Mouse (Mus musculus) MEL (cell line): ENCODE results near the gene Upk1b. TPM values are rescaled to one million over a fixed set of nuclear protein-coding genes. Genes with fewer than 3 reads are reported as not detected.

Experiments used
- DNase-seq: peaks from one replicate; pipeline ENCODE4 v3.0.0; 2011; ENCODE audit warnings: low read depth, low spot score
- H3K27ac ChIP-seq: 2 replicates; pipeline ENCODE4 v1.5.1; 2012; ENCODE audit warnings: low read depth, mild to moderate bottlenecking, control low read depth, low read length, moderate library complexity; ENCODE audit not compliant: control insufficient read depth
- H3K27me3 ChIP-seq, 2 experiments: fragments of 150-350 bp in 1 of 2; sonication (generic) in 1 of 2; 2 replicates each; pipeline ENCODE4 v1.6.1; 2012; ENCODE audit warnings: low read length in 2 of 2, mild to moderate bottlenecking in 2 of 2, improper control_type of control experiment in 1 of 2, moderate library complexity in 1 of 2; ENCODE audit not compliant: insufficient read depth in 2 of 2, control insufficient read depth in 1 of 2
- H3K36me3 ChIP-seq, 2 experiments: 2 replicates each; pipeline ENCODE4 v1.6.1; 2012 to 2014; ENCODE audit warnings: low read length in 2 of 2, improper control_type of control experiment in 1 of 2, inconsistent platforms in 1 of 2, mild to moderate bottlenecking in 1 of 2; ENCODE audit not compliant: insufficient read depth in 2 of 2, control insufficient read depth in 1 of 2
- H3K4me1 ChIP-seq, 2 experiments: fragments of 150-350 bp in 1 of 2; sonication (generic) in 1 of 2; 2 replicates each; pipeline ENCODE4 v1.6.1; 2012; ENCODE audit warnings: low read length in 2 of 2, improper control_type of control experiment in 1 of 2, mild to moderate bottlenecking in 1 of 2; ENCODE audit not compliant: insufficient read depth in 2 of 2, control insufficient read depth in 1 of 2
- H3K4me3 ChIP-seq, 2 experiments: fragments of 150-350 bp in 1 of 2; sonication (generic) in 1 of 2; 2 replicates each; pipeline ENCODE4 v1.5.1; 2012; ENCODE audit warnings: low read depth in 2 of 2, low read length in 2 of 2, mild to moderate bottlenecking in 2 of 2, moderate library complexity in 2 of 2, control low read depth in 1 of 2, improper control_type of control experiment in 1 of 2; ENCODE audit not compliant: control insufficient read depth in 1 of 2, insufficient read depth in 1 of 2
- H3K79me2 ChIP-seq: 2 replicates; pipeline ENCODE4 v1.6.1; 2012; ENCODE audit warnings: mild to moderate bottlenecking, low read length, moderate library complexity; ENCODE audit not compliant: control insufficient read depth, poor library complexity, insufficient read depth
- H3K9ac ChIP-seq: 2 replicates; pipeline ENCODE4 v1.6.1; 2012; ENCODE audit warnings: low read depth, mild to moderate bottlenecking, control low read depth, low read length, moderate library complexity; ENCODE audit not compliant: control insufficient read depth, poor library complexity, severe bottlenecking
- H3K9me3 ChIP-seq: fragments of 150-350 bp; sonication (generic); replicated peaks from 2 replicates; pipeline ENCODE4 v1.6.1; 2012; ENCODE audit warnings: mild to moderate bottlenecking, low read length, improper control_type of control experiment, moderate library complexity; ENCODE audit not compliant: insufficient read depth
- CTCF ChIP-seq, 3 experiments: IDR thresholded peaks in 2 of 3; conservative IDR thresholded peaks in 1 of 3; 2 replicates each; pipeline ENCODE4 v1.5.1; 2011 to 2012; ENCODE audit warnings: low read length in 3 of 3, low read depth in 2 of 3, mild to moderate bottlenecking in 2 of 3, improper control_type of control experiment in 1 of 3, inconsistent platforms in 1 of 3, mixed read lengths in 1 of 3, moderate library complexity in 1 of 3; ENCODE audit not compliant: control insufficient read depth in 1 of 3, insufficient read depth in 1 of 3, poor library complexity in 1 of 3, severe bottlenecking in 1 of 3
- GATA1 ChIP-seq: IDR thresholded peaks from 2 replicates; pipeline ENCODE4 v1.6.1; 2011; ENCODE audit warnings: low read depth, low read length, improper control_type of control experiment
- HCFC1 ChIP-seq: IDR thresholded peaks from 2 replicates; pipeline ENCODE4 v1.6.1; 2012; ENCODE audit warnings: low read depth, mild to moderate bottlenecking, inconsistent platforms, low read length, improper control_type of control experiment, moderate library complexity
- JUND ChIP-seq: IDR thresholded peaks from 2 replicates; pipeline ENCODE4 v1.6.1; 2011; ENCODE audit warnings: low read depth, mild to moderate bottlenecking, improper control_type of control experiment, low read length
- MAX ChIP-seq: IDR thresholded peaks from 2 replicates; pipeline ENCODE4 v1.6.1; 2011; ENCODE audit warnings: low read length, improper control_type of control experiment
- MAZ ChIP-seq: IDR thresholded peaks from 2 replicates; pipeline ENCODE4 v1.6.1; 2012; ENCODE audit warnings: low read depth, mild to moderate bottlenecking, inconsistent platforms, low read length, improper control_type of control experiment
- MXI1 ChIP-seq: IDR thresholded peaks from 2 replicates; pipeline ENCODE4 v1.6.1; 2011; ENCODE audit warnings: mild to moderate bottlenecking, low read depth, low read length, improper control_type of control experiment
- MYC ChIP-seq: IDR thresholded peaks from 2 replicates; pipeline ENCODE4 v1.6.1; 2011; ENCODE audit warnings: low read depth, mild to moderate bottlenecking, low read length, improper control_type of control experiment, moderate library complexity
- NELFE ChIP-seq: IDR thresholded peaks from 2 replicates; pipeline ENCODE4 v1.6.1; 2011; ENCODE audit warnings: low read depth, low read length, improper control_type of control experiment
- NRF1 ChIP-seq: IDR thresholded peaks from 2 replicates; pipeline ENCODE4 v1.6.1; 2014; ENCODE audit warnings: low read depth, mild to moderate bottlenecking, inconsistent platforms, low read length, improper control_type of control experiment, moderate library complexity; ENCODE audit not compliant: poor library complexity, insufficient read depth, severe bottlenecking
- POLR2A ChIP-seq, 2 experiments: IDR thresholded peaks; 2 replicates each; pipeline ENCODE4 v1.6.1; 2011 to 2012; ENCODE audit warnings: low read length in 2 of 2, mild to moderate bottlenecking in 2 of 2, control low read depth in 1 of 2, improper control_type of control experiment in 1 of 2, low read depth in 1 of 2, moderate library complexity in 1 of 2; ENCODE audit not compliant: control insufficient read depth in 1 of 2, insufficient read depth in 1 of 2, poor library complexity in 1 of 2
- POLR2AphosphoS5 ChIP-seq: IDR thresholded peaks from 2 replicates; pipeline ENCODE4 v1.6.1; 2012; ENCODE audit warnings: low read depth, borderline replicate concordance, mild to moderate bottlenecking, inconsistent platforms, low read length, moderate library complexity, mixed read lengths
- RCOR1 ChIP-seq: IDR thresholded peaks from 2 replicates; pipeline ENCODE4 v1.6.1; 2012; ENCODE audit warnings: low read depth, mild to moderate bottlenecking, inconsistent platforms, low read length, improper control_type of control experiment
- TCF12 ChIP-seq: IDR thresholded peaks from 2 replicates; pipeline ENCODE4 v1.6.1; 2014; ENCODE audit warnings: low read depth, mild to moderate bottlenecking, inconsistent platforms, low read length, improper control_type of control experiment, moderate library complexity
- UBTF ChIP-seq: IDR thresholded peaks from 2 replicates; pipeline ENCODE4 v1.6.1; 2012; ENCODE audit warnings: low read depth, mild to moderate bottlenecking, inconsistent platforms, low read length, improper control_type of control experiment, moderate library complexity, borderline replicate concordance; ENCODE audit not compliant: insufficient read depth
- USF1 ChIP-seq: IDR thresholded peaks from 2 replicates; pipeline ENCODE4 v1.6.1; 2014; ENCODE audit warnings: low read depth, mild to moderate bottlenecking, inconsistent platforms, low read length, improper control_type of control experiment, moderate library complexity
- polyA plus RNA-seq, 2 experiments: library from polyadenylated mRNA; stranded (reverse) in 1 of 2; unstranded in 1 of 2; fragments of >175 nt in 1 of 2; fragments of >200 nt in 1 of 2; gene quantifications; 2 replicates each; pipeline versions ENCODE4 v1.2.1 to v1.2.4; 2012; ENCODE audit warnings: low replicate concordance in 2 of 2, low read depth in 1 of 2; ENCODE audit not compliant: insufficient read length in 2 of 2, insufficient read depth in 1 of 2, missing spikeins in 1 of 2
- total RNA-seq: library from RNA; depleted of rRNA; stranded (reverse); fragments of 300-350 nt; gene quantifications from 2 replicates; pipeline ENCODE4 v1.2.3, GENCODE M21; 2012

Upk1b gene
- total and polyA plus RNA-seq, 3 experiments = not detected

DNA sequence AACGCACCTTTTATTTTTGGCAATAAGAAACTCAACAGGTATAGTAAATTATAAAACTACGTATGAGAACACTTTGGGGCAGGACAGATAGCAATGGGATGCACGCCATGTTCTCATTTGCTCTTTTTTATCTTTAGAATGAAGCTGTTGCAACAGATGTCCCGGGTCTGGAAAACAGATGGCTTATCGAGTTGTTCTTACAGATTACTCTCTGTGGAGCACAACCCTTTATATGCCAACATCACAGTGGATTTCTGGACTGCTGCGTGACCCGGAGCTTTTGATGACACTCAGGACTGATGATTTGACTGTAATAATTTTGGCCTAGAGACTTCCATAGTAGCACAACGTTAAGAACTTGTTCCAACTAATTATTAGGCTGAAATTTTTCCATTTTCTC, 32.4 kb downstream of the Upk1b start:
- Histone ChIP-seq H3K9me3 (no peaks in the 10 kb centered on the region), H3K27me3 (no peaks in the 10 kb centered on the region; a peak in 2 of 4 replicates), H3K4me1 (no peaks in the 10 kb centered on the region), H3K9ac (no peak overlapping the region), H3K79me2 (no peaks in the 10 kb centered on the region)
- no peak for TF ChIP-seq POLR2AphosphoS5
- TF ChIP-seq CTCF (IDR thresholded peaks at IDR 0.05 in 2 of 3, conservative IDR thresholded peaks at IDR 0.05 in 1 of 3; ENCODE audit: control insufficient read depth in 1 of 3, insufficient read depth in 1 of 3, low read depth in 2 of 3, low read length in 3 of 3, poor library complexity in 1 of 3, severe bottlenecking in 1 of 3) = no peak
- TF ChIP-seq USF1 = no peak
- no peak for TF ChIP-seq NRF1
- no peak for TF ChIP-seq MAZ
- TF ChIP-seq, all 39 proteins: peak for 0
- H3K36me3 ChIP-seq = no peaks in the 10 kb centered on the region
- DNase-seq = no peak
- no peak overlapping the region for H3K4me3 ChIP-seq
- H3K27ac ChIP-seq = no peak overlapping the region

DNA sequence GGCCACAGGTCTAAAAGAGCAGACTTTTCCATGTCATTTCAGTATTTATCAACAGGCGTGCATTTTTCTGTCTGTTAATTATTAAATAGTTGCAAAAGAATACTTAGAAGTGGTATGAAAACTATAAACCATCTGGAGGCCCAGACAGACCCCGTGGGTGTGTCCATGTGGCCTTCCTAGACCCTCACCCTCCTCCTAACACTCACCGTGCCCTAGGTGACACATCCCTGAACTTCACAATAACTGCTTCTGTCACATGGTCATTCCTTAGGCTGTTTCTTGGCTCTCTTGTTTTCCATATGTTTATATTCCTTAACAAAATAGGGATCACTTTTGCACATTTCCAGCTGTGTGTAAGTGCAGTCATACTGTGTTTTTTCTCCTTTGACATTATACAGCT, 33.5 kb downstream of the Upk1b start:
- Histone ChIP-seq H3K4me3 (no peak overlapping the region), H3K36me3 (no peaks in the 10 kb centered on the region), H3K9me3 (no peaks in the 10 kb centered on the region), H3K4me1 (no peaks in the 10 kb centered on the region), H3K27ac (no peak overlapping the region), H3K79me2 (no peaks in the 10 kb centered on the region), H3K9ac (no peak overlapping the region), H3K27me3 (no peaks in the 10 kb centered on the region; a peak in 2 of 4 replicates)
- TF ChIP-seq MXI1 = no peak
- TF ChIP-seq TCF12 = no peak
- no peak for TF ChIP-seq JUND
- no peak for TF ChIP-seq HCFC1
- no peak for TF ChIP-seq CTCF (IDR thresholded peaks at IDR 0.05 in 2 of 3, conservative IDR thresholded peaks at IDR 0.05 in 1 of 3; ENCODE audit: control insufficient read depth in 1 of 3, insufficient read depth in 1 of 3, low read depth in 2 of 3, low read length in 3 of 3, poor library complexity in 1 of 3, severe bottlenecking in 1 of 3)
- no peak for TF ChIP-seq GATA1
- no peak for TF ChIP-seq UBTF
- TF ChIP-seq NRF1 = no peak
- TF ChIP-seq NELFE = no peak
- TF ChIP-seq MYC = no peak
- no peak for TF ChIP-seq MAX
- TF ChIP-seq POLR2A (IDR thresholded peaks at IDR 0.05; ENCODE audit: control insufficient read depth in 1 of 2, insufficient read depth in 1 of 2, low read depth in 1 of 2, low read length in 2 of 2, poor library complexity in 1 of 2) = no peak
- TF ChIP-seq RCOR1 = no peak
- no peak for DNase-seq
